Mouse (Mus musculus) lung, postnatal 25 days (tissue): ENCODE results near the gene Slc25a35.
A peak's percentile ranks its signal among the peaks of the same experiment; 100 is the strongest.
"Not testable (repeated sequence)": the region's sequence is repeated elsewhere in the genome, so short reads cannot be mapped to it uniquely, and the experiment has no call there.

ENCODE experiments used
- DNase-seq: peaks from one replicate; pipeline ENCODE4 v3.0.0; 2022; ENCODE audit warnings: low spot score

Gene Slc25a35

GRCm38 (mm10) chr11:68961596-68961995 is 6.3 kb upstream of the Slc25a35 start:
- DNase-seq, result no peak

GRCm38 (mm10) chr11:68962159-68962558 is 5.8 kb upstream of the Slc25a35 start:
- DNase-seq, result not testable (repeated sequence)

GRCm38 (mm10) chr11:68963405-68963804 is 4.5 kb upstream of the Slc25a35 start:
- DNase-seq, result no peak

GRCm38 (mm10) chr11:68965050-68965449 is 2.9 kb upstream of the Slc25a35 start:
- DNase-seq, result no peak

GRCm38 (mm10) chr11:68965845-68966244 is 2.1 kb upstream of the Slc25a35 start:
- peak; percentile 67 for DNase-seq

GRCm38 (mm10) chr11:68966554-68966953 is 1.4 kb upstream of the Slc25a35 start:
- no peak for DNase-seq

- no peak for DNase-seq
Measured at GRCm38 (mm10) chr11:68968752-68969151, 821 bp downstream of the Slc25a35 start.

GRCm38 (mm10) chr11:68970232-68970631 is 2.3 kb downstream of the Slc25a35 start:
- DNase-seq, result no peak

- DNase-seq, result peak; percentile 83
Measured at GRCm38 (mm10) chr11:68973250-68974058, 5.5 kb downstream of the Slc25a35 start.

GRCm38 (mm10) chr11:68974059-68974450 is 6.1 kb downstream of the Slc25a35 start:
- DNase-seq, result no peak

GRCm38 (mm10) chr11:68975085-68975484 is 7.2 kb downstream of the Slc25a35 start, which contains the start of gene Rangrf:
Gene Rangrf (minus strand): TSS chr11:68975185.
- DNase-seq, result no peak

- DNase-seq, result no peak
Measured at GRCm38 (mm10) chr11:68975601-68976000, 7.7 kb downstream of the Slc25a35 start.

- no peak for DNase-seq
Measured at GRCm38 (mm10) chr11:68979320-68979733, 11.4 kb downstream of the Slc25a35 start.

GRCm38 (mm10) chr11:68980919-68981318 is 13.0 kb downstream of the Slc25a35 start:
- DNase-seq, result no peak

GRCm38 (mm10) chr11:68982639-68983369 is 14.9 kb downstream of the Slc25a35 start:
- peak; percentile 80 for DNase-seq

- no peak for DNase-seq
Measured at GRCm38 (mm10) chr11:68987365-68987882, 19.5 kb downstream of the Slc25a35 start.

GRCm38 (mm10) chr11:68988341-68988740 is 20.4 kb downstream of the Slc25a35 start:
- DNase-seq, result no peak

GRCm38 (mm10) chr11:68993122-68993521 is 25.2 kb downstream of the Slc25a35 start:
- DNase-seq, result no peak

GRCm38 (mm10) chr11:68994377-68994776 is 26.4 kb downstream of the Slc25a35 start:
- no peak for DNase-seq

GRCm38 (mm10) chr11:68997080-68997479 is 29.1 kb downstream of the Slc25a35 start:
- no peak for DNase-seq

GRCm38 (mm10) chr11:69002782-69003181 is 34.9 kb downstream of the Slc25a35 start:
- not testable (repeated sequence) for DNase-seq

GRCm38 (mm10) chr11:69003592-69003991 is 35.7 kb downstream of the Slc25a35 start:
- DNase-seq, result no peak

GRCm38 (mm10) chr11:69005193-69005592 is 37.3 kb downstream of the Slc25a35 start:
- DNase-seq, result no peak
